Mouse (Mus musculus) embryo, embryonic 9.5 days (tissue): ENCODE measurements around the gene Elob.

Experiments
- DNase-seq: peaks from one replicate; pipeline ENCODE4 v3.0.0-alpha.2; 2017; ENCODE audit errors: extremely low spot score

The Elob gene

GRCm38 (mm10) chr17:23783352-23783751, 45.6 kb downstream of the Elob start:
- no peak for DNase-seq

GRCm38 (mm10) chr17:23778447-23778846, 50.5 kb downstream of the Elob start:
- no peak for DNase-seq

GRCm38 (mm10) chr17:23777141-23777540, 51.8 kb downstream of the Elob start:
- no peak for DNase-seq

- no peak for DNase-seq
These were observed 52.7 kb downstream of the Elob start for GRCm38 (mm10) chr17:23776216-23776615.
